Mouse (Mus musculus) brain, embryonic 14.5 days (tissue): ENCODE data around the gene Apol10a. TPM values are rescaled to one million over a fixed set of nuclear protein-coding genes. Genes with fewer than 3 reads are reported as not detected.
A peak's percentile ranks its signal among the peaks of the same experiment; 100 is the strongest.
"Not testable (repeated sequence)": the region's sequence is repeated elsewhere in the genome, so short reads cannot be mapped to it uniquely, and the experiment has no call there.

Experiments
- DNase-seq: peaks from one replicate; pipeline ENCODE4 v3.0.0-alpha.2; 2011; ENCODE audit warnings: low read depth
- CTCF ChIP-seq: fragments of 200-500 bp; IDR thresholded peaks from 2 replicates; pipeline ENCODE4 v1.5.1; 2012; ENCODE audit warnings: inconsistent platforms, mild to moderate bottlenecking, moderate library complexity, borderline replicate concordance; ENCODE audit not compliant: insufficient read depth, insufficient read length; ENCODE audit errors: extremely low read depth
- POLR2A ChIP-seq: fragments of 200-500 bp; IDR thresholded peaks from 2 replicates; pipeline ENCODE4 v1.6.1; 2012; ENCODE audit warnings: mild to moderate bottlenecking, inconsistent platforms, borderline replicate concordance; ENCODE audit not compliant: poor library complexity, insufficient read depth, insufficient read length, severe bottlenecking; ENCODE audit errors: extremely low read depth
- polyA plus RNA-seq: library from polyadenylated mRNA; depleted of rRNA; stranded (reverse); fragments of >200 nt; gene quantifications from 2 replicates; pipeline ENCODE4 v1.2.3, GENCODE M21; 2012; rRNA removed

Gene Apol10a
- polyA plus RNA-seq: not detected in 2 replicates

DNA sequence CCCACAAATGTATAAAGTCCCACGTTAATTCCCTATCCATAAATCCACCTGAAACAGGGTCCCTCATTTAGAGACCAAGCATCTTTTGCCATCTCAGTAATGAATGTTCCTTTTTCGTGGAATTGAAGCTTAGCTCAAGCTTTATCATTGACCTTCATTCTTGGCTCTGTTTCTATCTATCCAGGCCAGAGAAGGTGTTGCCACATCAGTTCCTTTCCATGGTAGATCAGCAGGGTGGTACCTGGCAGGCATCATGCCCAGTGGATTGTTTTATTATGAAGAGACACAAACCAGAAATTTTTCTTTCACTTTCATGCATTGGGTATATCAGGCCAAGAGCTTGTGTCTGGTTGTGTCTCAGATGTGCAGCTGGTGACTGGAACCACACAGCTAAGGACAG lies at the start of gene Apol10a:
TSS of gene Apol10a (plus strand) at position 355 of the 400 bp plus-strand sequence.
- DNase-seq: not testable (repeated sequence)

DNA sequence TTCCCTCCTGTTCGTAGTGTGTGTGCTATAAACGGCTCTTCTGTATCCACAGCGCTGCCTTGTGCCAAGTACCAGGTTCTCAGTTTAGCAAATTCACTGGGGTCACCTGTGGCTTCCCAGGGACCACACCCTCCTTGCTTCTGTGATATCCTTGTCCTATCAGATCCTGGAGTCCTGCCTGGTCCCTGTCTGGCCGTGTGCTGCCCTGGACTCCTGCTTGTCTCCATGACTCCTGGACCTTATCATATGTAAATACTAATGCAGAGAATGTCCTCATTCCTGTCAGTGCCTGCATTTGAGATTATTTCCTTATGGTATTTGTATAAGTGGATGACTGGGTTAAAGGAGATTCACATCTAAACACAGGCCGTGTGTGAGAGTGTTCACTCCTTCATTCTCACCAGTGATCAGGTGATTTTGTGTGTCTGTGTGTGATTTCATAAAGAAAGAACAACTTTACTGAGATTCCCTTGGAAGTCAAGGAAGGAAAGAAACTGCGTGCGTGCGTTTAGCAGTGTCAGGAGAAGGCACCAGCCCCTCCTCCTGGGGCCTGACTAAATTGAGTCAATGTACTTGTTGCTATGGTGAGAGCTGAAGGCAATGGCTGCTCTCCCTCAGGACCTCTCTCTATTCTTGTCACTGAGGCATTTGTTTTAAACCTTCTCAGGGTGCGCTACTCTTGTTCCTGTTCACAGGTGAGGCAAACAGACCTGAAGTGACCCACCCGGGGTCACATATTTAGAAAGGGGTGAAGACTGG lies 48.0 kb upstream of the Apol10a start:
- DNase-seq: not testable (repeated sequence)

DNA sequence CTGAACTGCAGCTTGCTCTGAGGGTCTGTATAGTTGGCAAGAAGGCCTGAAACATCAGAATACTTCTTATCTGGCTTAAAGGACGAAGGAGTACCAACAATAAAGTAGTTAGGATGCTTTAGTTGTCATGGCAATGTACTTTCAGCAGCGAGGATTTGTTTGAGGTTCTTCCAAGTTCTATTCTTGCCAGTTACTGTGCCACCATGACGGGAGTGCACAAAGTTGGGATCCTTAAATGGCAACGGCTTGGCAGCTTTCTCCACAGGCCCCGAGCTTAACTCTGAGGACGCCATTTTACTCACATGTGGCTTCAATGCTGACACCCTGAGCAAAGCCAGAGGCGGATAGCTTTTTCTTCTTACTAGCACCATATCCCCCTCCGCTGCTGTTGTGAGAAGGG lies 32.1 kb upstream of the Apol10a start:
- DNase-seq: peak; percentile 53

DNA sequence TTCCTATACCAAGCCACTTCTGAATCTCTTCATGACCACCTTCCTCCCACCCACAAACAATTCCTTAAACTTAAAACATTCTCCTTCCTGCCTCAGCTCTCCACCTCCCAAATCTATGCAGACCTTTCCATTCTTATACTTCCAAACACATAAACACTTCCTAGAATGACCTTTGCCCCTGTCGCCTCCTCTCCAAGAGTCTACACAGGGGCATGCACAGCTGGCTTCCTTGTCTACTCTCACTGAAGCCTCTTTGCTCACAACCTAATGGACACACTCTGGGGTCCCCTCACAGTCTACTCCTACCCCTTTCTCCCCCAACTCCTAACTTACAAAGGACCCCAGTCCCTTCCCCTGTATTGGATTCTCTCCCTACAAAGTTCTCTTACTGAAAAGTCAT lies 31.2 kb upstream of the Apol10a start:
- DNase-seq: not testable (repeated sequence)

DNA sequence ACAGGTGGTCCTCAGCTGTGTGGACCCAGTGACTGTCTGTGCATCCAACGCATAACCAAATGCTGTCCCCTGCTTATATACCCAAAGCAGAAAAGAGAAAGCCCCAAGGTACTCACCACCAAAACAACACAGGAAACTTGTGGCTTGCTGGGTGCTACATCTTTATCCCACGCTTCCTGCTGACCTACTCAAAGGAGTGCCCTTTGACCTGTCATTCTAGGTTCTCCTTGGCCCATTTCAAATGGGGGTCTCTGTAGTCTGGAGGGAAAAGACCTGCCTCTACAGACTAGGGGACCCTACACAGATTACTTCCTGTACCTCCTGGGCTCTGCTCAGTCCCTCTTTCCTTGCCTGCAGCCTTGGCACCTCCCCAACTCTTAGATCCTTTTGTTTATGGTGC lies 29.5 kb upstream of the Apol10a start, which contains the start of gene Apol7b:
TSS of gene Apol7b (minus strand) at position 101 of the 400 bp plus-strand sequence.
- DNase-seq: not testable (repeated sequence)

DNA sequence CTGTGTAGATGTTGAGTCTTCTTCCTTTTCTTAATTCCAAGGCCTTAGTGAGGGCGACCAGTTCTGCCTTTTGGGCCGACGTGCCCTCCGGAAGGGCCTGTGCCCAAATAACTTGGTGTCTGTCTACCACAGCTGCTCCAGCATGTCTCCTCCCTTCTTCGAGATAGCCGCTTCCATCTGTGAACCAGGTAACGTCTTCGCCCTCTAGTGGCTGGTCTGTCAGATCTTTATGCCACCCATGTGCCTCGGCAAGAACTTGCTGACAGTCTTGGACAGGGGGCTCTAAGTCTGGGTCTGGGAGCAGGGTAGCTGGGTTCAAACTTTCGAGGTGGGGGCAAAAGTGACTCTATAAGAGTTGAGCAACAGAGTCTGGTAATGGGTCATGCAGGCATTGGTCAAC lies 26.9 kb upstream of the Apol10a start:
- DNase-seq: not testable (repeated sequence)
- peak; percentile 24; the same call in 1 of the 2 replicates for TF ChIP-seq CTCF

DNA sequence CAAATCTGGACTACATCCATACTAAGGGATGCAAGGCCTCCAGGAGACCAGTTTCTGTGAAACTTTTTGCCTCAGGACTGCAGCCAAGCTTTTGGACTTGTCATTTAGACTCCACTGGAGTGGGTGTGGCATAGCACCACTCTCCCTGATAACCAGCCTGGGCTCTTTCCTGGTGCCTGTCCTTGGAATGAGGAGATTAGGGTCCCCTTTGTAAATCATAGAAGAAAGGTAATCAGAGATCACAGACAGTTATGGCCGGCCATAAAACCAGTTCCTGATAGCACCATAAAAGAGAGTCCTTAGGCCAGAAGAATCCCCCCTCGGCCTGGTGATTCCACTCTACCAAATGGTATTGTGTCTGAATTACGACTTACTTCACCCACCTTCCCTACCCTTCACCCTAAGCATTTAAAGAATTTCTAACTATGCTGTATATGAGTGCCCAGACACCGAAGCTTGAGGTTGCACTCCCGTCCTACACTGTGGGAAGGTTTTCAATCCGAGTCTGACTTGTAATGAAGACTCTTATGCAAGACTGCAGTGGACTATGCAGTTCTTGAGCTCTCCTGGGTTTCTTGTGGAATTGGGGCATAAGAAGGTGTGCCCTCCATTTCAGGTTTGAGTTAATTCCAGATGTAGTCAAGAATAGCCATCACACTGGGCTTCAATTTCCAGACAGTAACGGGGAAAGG lies 2.0 kb upstream of the Apol10a start:
- not testable (repeated sequence) for DNase-seq

DNA sequence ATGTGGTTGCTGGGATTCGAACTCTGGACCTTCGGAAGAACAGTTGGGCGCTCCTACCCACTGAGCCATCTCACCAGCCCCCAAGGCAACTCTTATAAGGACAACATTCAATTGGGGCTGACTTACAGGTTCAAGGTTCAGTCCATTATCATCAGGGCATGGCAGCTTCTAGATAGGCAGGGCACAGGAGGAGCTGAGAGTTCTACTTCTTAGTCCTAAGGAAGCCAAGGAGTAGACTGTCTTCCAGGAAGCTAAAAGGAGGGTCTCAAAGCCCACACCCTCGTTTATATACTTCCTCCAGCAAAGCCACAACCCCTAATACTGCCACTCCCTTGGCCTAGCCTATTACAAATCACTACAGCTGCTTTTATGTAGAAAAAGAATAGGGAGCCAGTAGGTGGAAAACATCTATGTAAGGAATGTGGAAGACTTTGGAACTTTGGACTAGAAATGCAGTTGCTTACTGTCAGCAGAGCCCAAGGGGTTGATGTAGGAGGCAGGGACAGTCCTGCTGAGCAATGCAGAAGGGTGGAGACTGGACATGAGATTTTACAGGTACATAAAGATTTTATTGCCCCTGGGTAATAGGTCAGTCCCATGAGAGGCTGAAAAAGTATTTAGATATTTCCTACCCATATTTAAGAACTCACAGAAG lies 5.4 kb downstream of the Apol10a start:
- DNase-seq: no peak
- no peak for TF ChIP-seq CTCF
- TF ChIP-seq POLR2A: no peak

DNA sequence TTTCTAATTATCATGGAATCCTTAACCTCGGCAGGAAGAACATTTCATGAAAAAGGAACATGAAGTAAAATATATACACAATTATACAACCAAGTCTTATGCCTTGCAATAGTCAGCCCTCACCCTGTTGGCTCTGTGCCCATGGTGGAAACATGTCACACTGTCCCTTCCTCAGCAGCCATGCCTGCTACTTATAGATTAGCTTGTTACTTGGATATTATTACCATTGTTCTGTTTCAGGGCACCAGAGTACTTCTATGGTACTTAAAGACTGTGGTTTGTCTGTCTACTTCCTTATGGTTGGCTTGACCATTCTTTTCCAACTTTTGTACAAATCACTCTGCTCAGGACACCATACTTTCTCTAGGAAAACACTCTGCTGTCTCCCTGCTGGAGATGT lies 16.3 kb downstream of the Apol10a start:
- DNase-seq: not testable (repeated sequence)

DNA sequence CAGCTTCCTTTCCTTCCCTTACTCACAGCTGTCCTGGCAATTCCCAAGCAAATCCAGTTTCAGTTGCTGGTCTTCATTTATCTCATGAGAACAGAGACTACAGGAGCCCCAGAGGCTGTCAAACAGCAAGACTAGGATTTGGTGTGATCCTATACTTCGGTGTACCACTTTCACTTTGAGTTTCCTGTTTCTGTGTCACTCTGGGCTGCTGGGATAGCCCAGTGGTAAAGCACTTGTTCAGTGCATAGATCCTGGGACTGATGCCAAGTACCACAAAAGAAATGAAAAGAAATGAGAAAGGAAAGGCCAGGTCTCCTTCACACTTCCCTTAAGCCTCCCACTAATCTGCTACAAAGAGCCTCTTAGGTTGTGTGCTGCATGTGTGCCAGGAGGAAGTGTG lies 17.8 kb downstream of the Apol10a start:
- peak; percentile 1 for DNase-seq

DNA sequence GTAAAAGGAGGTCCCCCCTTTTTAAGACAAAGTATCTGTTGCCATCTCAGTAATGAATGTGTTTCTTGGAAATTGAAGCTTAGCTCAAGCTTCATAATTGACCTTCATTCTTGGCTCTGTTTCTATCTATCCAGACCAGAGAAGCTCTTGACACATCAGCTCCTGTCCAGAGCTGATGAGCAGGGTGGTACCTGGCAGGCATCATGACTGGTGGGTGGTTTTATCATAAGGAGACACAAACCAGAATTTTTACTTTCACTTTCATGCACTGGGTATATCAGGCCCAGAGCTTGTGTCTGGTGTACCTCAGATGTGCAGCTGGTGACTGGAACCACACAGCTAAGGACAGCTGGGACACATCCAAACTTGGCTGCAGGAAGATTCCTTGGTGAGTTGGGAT lies 31.1 kb downstream of the Apol10a start, which contains the start of gene Apol11a:
TSS of gene Apol11a (plus strand) at position 306 of the 400 bp plus-strand sequence.
- DNase-seq: not testable (repeated sequence)

DNA sequence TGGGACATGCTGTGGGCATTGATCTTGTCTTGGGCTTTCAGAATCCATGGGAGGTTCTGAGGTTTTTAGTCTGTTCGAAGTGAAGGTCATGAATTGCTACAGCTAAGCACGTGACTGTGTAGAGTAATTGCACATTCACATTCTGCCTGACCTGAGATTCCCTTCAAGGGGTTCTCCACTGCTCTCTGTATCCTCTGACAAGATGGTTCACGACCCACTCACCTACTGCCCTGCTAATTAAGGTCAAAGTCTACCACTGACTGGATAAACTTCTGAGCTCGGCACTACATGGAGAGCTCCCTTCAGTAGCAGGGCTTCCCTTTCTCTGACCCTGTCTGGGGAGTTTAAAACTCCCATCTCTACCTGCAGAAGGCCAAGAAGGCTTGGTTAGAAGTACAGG lies 43.7 kb downstream of the Apol10a start:
- not testable (repeated sequence) for DNase-seq

DNA sequence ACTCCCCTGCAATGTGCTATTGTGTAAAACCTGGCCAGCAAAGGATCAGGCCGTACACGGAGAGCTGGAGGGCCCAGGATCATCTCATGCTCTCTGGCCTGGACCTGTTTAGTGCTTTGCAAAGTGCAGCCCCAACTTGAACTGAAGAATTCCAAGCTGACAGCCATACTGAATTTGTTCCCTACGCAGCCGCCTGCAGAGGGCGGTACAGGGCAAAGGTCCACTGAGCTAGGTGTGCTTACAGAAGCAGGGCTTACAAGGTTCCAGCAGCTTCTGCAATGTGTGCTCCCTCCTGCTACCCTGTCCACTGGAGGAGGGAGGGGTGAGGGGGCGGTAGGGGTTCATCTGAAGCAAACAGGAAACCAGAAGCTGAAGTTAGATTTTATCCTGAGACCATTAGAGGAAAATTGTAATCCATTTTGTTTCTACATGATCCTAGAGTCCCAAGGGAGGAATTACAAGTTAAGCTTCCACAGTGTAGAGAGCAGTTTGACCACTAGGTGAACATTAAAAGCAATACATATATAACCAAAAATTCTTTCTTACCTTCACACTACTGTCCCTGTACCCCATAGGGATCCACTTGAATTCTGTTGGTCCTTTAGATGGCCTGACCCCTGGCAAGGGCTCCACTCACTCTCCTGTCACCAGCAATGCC lies 46.5 kb downstream of the Apol10a start:
- peak; percentile 54; the same call in 1 of the 2 replicates for TF ChIP-seq CTCF
- DNase-seq: peak; percentile 57

DNA sequence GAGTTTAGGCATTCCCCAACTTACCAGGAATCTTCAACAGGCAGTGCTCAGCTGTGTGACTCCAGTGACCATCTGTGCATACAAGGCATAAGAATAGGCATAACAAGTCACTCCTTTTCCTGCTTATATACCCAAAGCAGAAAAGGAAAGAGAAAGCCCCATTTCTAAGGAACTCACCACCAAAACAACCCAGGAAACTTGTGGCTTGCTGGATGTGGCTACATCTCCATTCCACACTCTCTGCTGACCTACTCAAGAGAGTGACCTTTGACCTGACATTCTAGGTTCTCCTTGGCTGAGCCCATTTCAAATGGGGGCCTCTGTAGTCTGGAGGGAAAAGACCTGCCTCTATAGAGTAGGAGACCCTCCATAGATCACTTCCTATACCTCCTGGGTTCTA lies 56.4 kb downstream of the Apol10a start, which contains the start of gene Apol7c:
TSS of gene Apol7c (minus strand) at position 101 of the 400 bp plus-strand sequence.
- no peak for TF ChIP-seq CTCF
- TF ChIP-seq POLR2A: no peak
- DNase-seq: no peak

DNA sequence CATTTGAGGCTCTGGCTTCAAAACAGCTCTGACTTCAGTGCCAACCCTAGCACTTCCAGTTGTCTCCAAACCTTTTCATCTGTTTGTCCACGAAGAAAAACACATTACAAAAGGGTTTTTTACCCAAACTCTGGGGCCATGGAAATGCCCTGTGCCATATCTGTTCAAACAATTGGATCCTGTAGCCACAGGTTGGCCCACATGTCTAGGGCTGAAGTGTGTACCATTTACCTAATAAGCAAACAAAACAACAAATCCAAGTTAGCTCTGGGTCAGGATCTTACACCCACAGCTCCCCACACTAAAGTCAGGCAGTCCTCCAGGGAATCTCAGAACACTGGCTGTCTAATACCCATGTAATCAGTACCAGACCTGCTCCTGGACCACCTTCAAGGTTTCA lies 62.4 kb downstream of the Apol10a start:
- not testable (repeated sequence) for DNase-seq
